Comparison of ENCODE assay signal across 14 mouse cellular contexts in genomic region chr2:90674555-90674954, GRCm38 (mm10). TPM values are rescaled to one million over a fixed set of nuclear protein-coding genes. Genes with fewer than 3 reads are reported as not detected.
A peak's percentile ranks its signal among the peaks of the same experiment; 100 is the strongest.
DNase-seq lines count a peak whose midpoint lies in the region; ATAC-seq and TF ChIP-seq lines count a peak whose summit lies in the region.
"Had no signal": no experiment of that assay in that cellular context is flagged by ENCODE, and none has a peak within 500 bp of the region (broad histone marks: within the 10 kb centered on the region; RNA-seq: fewer than 3 reads in every experiment).

No protein-coding gene starts in this region.

- no peak for DNase-seq in kidney, postnatal 0 days (ENCODE audit: low spot score)
- DNase-seq in kidney, adult 11 months = no peak
- no peak for DNase-seq in midbrain, postnatal 0 days (ENCODE audit: low spot score)
- peak; percentile 17 for DNase-seq in MN1 (ENCODE audit: low spot score)
- DNase-seq in right cerebral cortex, adult 18-20 months = no peak
- no peak for DNase-seq in cerebellum, adult 2 months
- DNase-seq: cerebellum, adult 11 months; gastrocnemius, postnatal 36 days; thymus, postnatal 14 days had no signal

- no peak for ATAC-seq in kidney, postnatal 0 days (replicated peaks; ENCODE audit: low FRiP score, low read depth)
- no peak for ATAC-seq in midbrain, postnatal 0 days (ENCODE audit: low FRiP score)
- ATAC-seq in midbrain, embryonic 16.5 days = no peak
- ATAC-seq: forebrain, embryonic 16.5 days; liver, embryonic 12.5 days had no signal

- H3K9me3 ChIP-seq in kidney, postnatal 0 days (replicated peaks; ENCODE audit: low read length) = no peaks in the 10 kb centered on the region
- no peaks in the 10 kb centered on the region for H3K9me3 ChIP-seq in midbrain, postnatal 0 days (ENCODE audit: low read length)
- H3K9me3 ChIP-seq in midbrain, embryonic 16.5 days (replicated peaks; ENCODE audit: control insufficient read depth, low read length, poor library complexity, severe bottlenecking) = no peaks in the 10 kb centered on the region; the same call in 1 of the 2 replicates
- H3K9me3 ChIP-seq: hindbrain, embryonic 15.5 days had no signal

- WGBS in kidney, postnatal 0 days = 90% methylated on average over 2 of the region's 2 CpGs
- 97% methylated on average over 2 of the region's 2 CpGs for WGBS in midbrain, postnatal 0 days
- WGBS in midbrain, embryonic 16.5 days = 99% methylated on average over 2 of the region's 2 CpGs
- 97% methylated on average over 2 of the region's 2 CpGs for WGBS in cerebellum, adult 2 months

- no peaks in the 10 kb centered on the region for H3K4me1 ChIP-seq in kidney, postnatal 0 days (replicated peaks; ENCODE audit: insufficient read depth, low read length)
- no peaks in the 10 kb centered on the region for H3K4me1 ChIP-seq in midbrain, postnatal 0 days (ENCODE audit: insufficient read depth, low read length)
- peaks cover 6% of the 10 kb centered on the region for H3K4me1 ChIP-seq in midbrain, embryonic 16.5 days (ENCODE audit: control insufficient read depth, insufficient read depth, low read length)
- H3K4me1 ChIP-seq in cerebellum, adult 2 months (ENCODE audit: control insufficient read depth, insufficient read depth, low read length) = no peaks in the 10 kb centered on the region

- no peak overlapping the region for H3K9ac ChIP-seq in kidney, postnatal 0 days (ENCODE audit: low read depth, low read length)
- H3K9ac ChIP-seq in midbrain, postnatal 0 days (replicated peaks; ENCODE audit: low read length, poor library complexity, severe bottlenecking) = no peak overlapping the region
- no peak overlapping the region for H3K9ac ChIP-seq in midbrain, embryonic 16.5 days (ENCODE audit: low read depth, low read length)
- H3K9ac ChIP-seq: hindbrain, embryonic 15.5 days; liver, embryonic 12.5 days had no signal

- no peaks in the 10 kb centered on the region for H3K36me3 ChIP-seq in kidney, postnatal 0 days (ENCODE audit: insufficient read depth, low read length)
- no peaks in the 10 kb centered on the region for H3K36me3 ChIP-seq in midbrain, postnatal 0 days (ENCODE audit: insufficient read depth, low read length)
- H3K36me3 ChIP-seq in midbrain, embryonic 16.5 days (ENCODE audit: control insufficient read depth, insufficient read depth, low read length) = no peaks in the 10 kb centered on the region
- H3K36me3 ChIP-seq: hindbrain, embryonic 15.5 days; liver, embryonic 12.5 days had no signal

- TF ChIP-seq POLR2A in cerebellum, adult 2 months (IDR thresholded peaks at IDR 0.05; ENCODE audit: borderline replicate concordance, insufficient read depth, low read length) = no peak

- no peak overlapping the region for H3K27ac ChIP-seq in kidney, postnatal 0 days
- H3K27ac ChIP-seq in midbrain, postnatal 0 days (ENCODE audit: low read depth, low read length) = no peak overlapping the region
- no peak overlapping the region for H3K27ac ChIP-seq in midbrain, embryonic 16.5 days (ENCODE audit: low read length)
- no peak overlapping the region for H3K27ac ChIP-seq in cerebellum, adult 2 months (ENCODE audit: insufficient read depth, low read length)
- H3K27ac ChIP-seq: hindbrain, embryonic 15.5 days; liver, embryonic 12.5 days had no signal

- no peaks in the 10 kb centered on the region for H3K27me3 ChIP-seq in kidney, postnatal 0 days (ENCODE audit: insufficient read depth, low read length)
- H3K27me3 ChIP-seq in midbrain, postnatal 0 days (ENCODE audit: insufficient read depth, low read length) = no peaks in the 10 kb centered on the region
- no peaks in the 10 kb centered on the region for H3K27me3 ChIP-seq in midbrain, embryonic 16.5 days (ENCODE audit: control insufficient read depth, insufficient read depth, low read depth, low read length)
- no peaks in the 10 kb centered on the region for H3K27me3 ChIP-seq in cerebellum, adult 2 months (ENCODE audit: control insufficient read depth, insufficient read depth, low read length)
- H3K27me3 ChIP-seq: hindbrain, embryonic 15.5 days; liver, embryonic 12.5 days; megakaryocyte, embryonic 14.5 days had no signal

- H3K4me3 ChIP-seq in kidney, postnatal 0 days (replicated peaks; ENCODE audit: low read depth, low read length) = no peak overlapping the region
- no peak overlapping the region for H3K4me3 ChIP-seq in midbrain, postnatal 0 days (ENCODE audit: low read depth, low read length)
- no peak overlapping the region for H3K4me3 ChIP-seq in midbrain, embryonic 16.5 days (ENCODE audit: low read depth, low read length)
- H3K4me3 ChIP-seq in cerebellum, adult 2 months (replicated peaks; ENCODE audit: insufficient read depth, low read depth, low read length) = no peak overlapping the region
- H3K4me3 ChIP-seq: hindbrain, embryonic 15.5 days; liver, embryonic 12.5 days; megakaryocyte, embryonic 14.5 days had no signal

- TF ChIP-seq CTCF in kidney, postnatal 0 days (IDR thresholded peaks at IDR 0.05; ENCODE audit: low read depth) = peak; percentile 40; the same call in 1 of the 2 replicates
- peak; percentile 39 for TF ChIP-seq CTCF in midbrain, postnatal 0 days (IDR thresholded peaks at IDR 0.05)
- TF ChIP-seq CTCF in cerebellum, adult 2 months (IDR thresholded peaks at IDR 0.05; ENCODE audit: borderline replicate concordance, insufficient read depth, low read depth, low read length) = no peak

- no peak overlapping the region for H3K4me2 ChIP-seq in kidney, postnatal 0 days (ENCODE audit: low read length)
- H3K4me2 ChIP-seq in midbrain, postnatal 0 days (ENCODE audit: low read depth, low read length, poor library complexity, severe bottlenecking) = no peak overlapping the region
- H3K4me2 ChIP-seq in midbrain, embryonic 16.5 days (ENCODE audit: low read length) = no peak overlapping the region
- H3K4me2 ChIP-seq: hindbrain, embryonic 15.5 days; liver, embryonic 12.5 days had no signal

RNA-seq across cellular contexts. Expression of gene Nup160, which starts 2.5 kb away (rescaled TPM):
- polyA plus RNA-seq in kidney, postnatal 0 days (2015; fragmentation: Nextera tagmentation; extraction: Ambion mirVana) = 19.9 and 21.4 TPM in 2 replicates
- total RNA-seq in midbrain, postnatal 0 days (2014; rRNA removed) = 16.2 and 20.9 TPM in 2 replicates
- 10.7 and 11.2 TPM in 2 replicates for polyA plus RNA-seq in midbrain, postnatal 0 days (2015; fragmentation: Nextera tagmentation; extraction: Ambion mirVana)
- polyA plus RNA-seq in midbrain, embryonic 16.5 days (2015; fragmentation: Nextera tagmentation; extraction: Ambion mirVana) = 19.5 and 21.4 TPM in 2 replicates
- polyA plus RNA-seq in cerebellum, adult 2 months (2012; rRNA removed) = 14.4 and 15.6 TPM in 2 replicates
